Mouse (Mus musculus): Measurements from ENCODE around the gene Lrmda. TPM values are rescaled to one million over a fixed set of nuclear protein-coding genes. Genes with fewer than 3 reads are reported as not detected.

Gene Lrmda
- total and polyA plus RNA-seq, 3 experiments = 0.43 to 1.1 (median 1.0) TPM

DNA sequence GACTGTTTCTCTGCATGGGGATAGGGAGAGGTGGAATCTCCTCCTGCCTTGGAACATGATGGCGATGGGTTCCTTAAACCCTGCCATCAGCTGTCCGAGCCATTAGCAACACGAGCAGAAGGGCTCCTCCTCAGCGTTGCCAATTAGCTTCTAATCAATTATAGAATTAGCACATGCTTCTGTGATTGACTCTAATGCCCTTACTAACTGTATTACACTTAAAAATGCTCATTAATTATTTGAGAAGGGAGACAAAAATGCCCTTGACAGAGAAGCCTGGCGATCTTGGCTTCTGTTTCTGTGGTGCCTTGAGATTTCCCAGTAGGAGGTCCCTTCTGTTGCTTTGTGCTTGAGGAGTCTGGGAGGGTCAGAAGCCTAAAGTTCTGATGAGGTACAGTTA, 579.1 kb downstream of the Lrmda start:
- Histone ChIP-seq H3K4me3 (no peak overlapping the region), H3K4me1 (ENCODE audit: control insufficient read depth, insufficient read depth, low read length) (peaks cover 3% of the 10 kb centered on the region), H3K36me3 (ENCODE audit: control insufficient read depth, insufficient read depth, low read length) (no peaks in the 10 kb centered on the region), H3K79me2 (replicated peaks; ENCODE audit: control insufficient read depth, insufficient read depth, low read length) (no peaks in the 10 kb centered on the region), H3K27me3 (ENCODE audit: control insufficient read depth, insufficient read depth, low read length) (no peaks in the 10 kb centered on the region), H3K9ac (ENCODE audit: low read depth, low read length) (no peak overlapping the region), H3K27ac (no peak overlapping the region)
- intact Hi-C loops (cut with DNase I) = no loop called here
- DNase-seq = no peak
- TF ChIP-seq EP300 (IDR thresholded peaks at IDR 0.05; ENCODE audit: insufficient read depth, low read depth, low read length) = no peak
- TF ChIP-seq POLR2A (IDR thresholded peaks at IDR 0.05; ENCODE audit: insufficient read depth, low read depth, low read length) = no peak
- no peak for TF ChIP-seq CTCF (IDR thresholded peaks at IDR 0.05)
- 90% methylated on average over 5 of the region's 5 CpGs for WGBS

DNA sequence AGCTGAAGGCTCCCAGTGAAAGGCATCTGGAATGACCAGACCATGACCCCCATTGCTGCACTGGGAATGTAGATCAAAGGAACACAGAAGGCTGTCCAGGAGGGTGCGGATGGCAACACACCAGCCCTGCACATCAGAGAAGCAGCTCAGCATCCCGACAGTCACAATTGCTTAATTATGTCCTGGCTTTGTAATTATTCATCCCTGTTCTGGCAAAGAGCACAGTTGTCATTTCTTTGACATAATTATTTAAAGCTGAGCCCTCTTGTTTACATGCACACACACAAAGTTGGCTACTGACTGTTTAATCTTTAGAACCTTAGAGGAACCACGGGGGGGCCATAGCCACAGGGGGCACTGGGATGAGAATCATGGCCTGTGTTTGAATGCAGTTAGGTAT, 580.7 kb downstream of the Lrmda start:
- WGBS = 79% methylated on average over 3 of the region's 3 CpGs
- Histone ChIP-seq H3K79me2 (replicated peaks; ENCODE audit: control insufficient read depth, insufficient read depth, low read length) (no peaks in the 10 kb centered on the region), H3K4me3 (no peak overlapping the region), H3K36me3 (ENCODE audit: control insufficient read depth, insufficient read depth, low read length) (no peaks in the 10 kb centered on the region), H3K27me3 (ENCODE audit: control insufficient read depth, insufficient read depth, low read length) (no peaks in the 10 kb centered on the region), H3K9ac (ENCODE audit: low read depth, low read length) (no peak overlapping the region), H3K27ac (no peak overlapping the region), H3K4me1 (ENCODE audit: control insufficient read depth, insufficient read depth, low read length) (peaks cover 3% of the 10 kb centered on the region)
- intact Hi-C loops (cut with DNase I) = no loop called here
- no peak for DNase-seq
- no peak for TF ChIP-seq POLR2A (IDR thresholded peaks at IDR 0.05; ENCODE audit: insufficient read depth, low read depth, low read length)
- TF ChIP-seq EP300 (IDR thresholded peaks at IDR 0.05; ENCODE audit: insufficient read depth, low read depth, low read length) = no peak
- no peak for TF ChIP-seq CTCF (IDR thresholded peaks at IDR 0.05)

DNA sequence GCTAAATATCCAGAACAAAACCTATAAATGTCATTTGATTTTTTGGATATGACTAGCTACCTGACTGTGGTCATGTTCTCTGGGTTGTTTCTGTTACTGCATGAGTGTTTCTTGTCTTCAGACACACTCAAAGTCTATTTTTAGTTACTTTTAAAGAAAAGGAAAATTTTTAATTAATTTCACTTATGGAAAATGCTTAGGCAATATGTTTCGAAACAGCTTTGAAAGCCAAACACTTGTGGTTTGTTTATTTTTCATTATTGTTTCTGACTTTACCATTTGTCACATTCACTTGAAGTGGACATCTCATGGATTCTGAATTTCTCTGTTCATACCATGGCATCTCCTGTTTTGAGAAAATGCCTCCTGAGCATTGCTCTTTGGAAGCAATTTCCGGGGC, 582.8 kb downstream of the Lrmda start:
- H3K79me2 ChIP-seq (replicated peaks; ENCODE audit: control insufficient read depth, insufficient read depth, low read length) = no peaks in the 10 kb centered on the region
- intact Hi-C loops (cut with DNase I) = no loop called here
- no peak overlapping the region for H3K9ac ChIP-seq (ENCODE audit: low read depth, low read length)
- no peaks in the 10 kb centered on the region for H3K27me3 ChIP-seq (ENCODE audit: control insufficient read depth, insufficient read depth, low read length)
- peaks cover 3% of the 10 kb centered on the region for H3K4me1 ChIP-seq (ENCODE audit: control insufficient read depth, insufficient read depth, low read length)
- no peak overlapping the region for H3K4me3 ChIP-seq
- no peak overlapping the region for H3K27ac ChIP-seq
- DNase-seq = no peak
- WGBS = 87% methylated on average over 2 of the region's 2 CpGs
- no peak for TF ChIP-seq CTCF (IDR thresholded peaks at IDR 0.05)
- TF ChIP-seq POLR2A (IDR thresholded peaks at IDR 0.05; ENCODE audit: insufficient read depth, low read depth, low read length) = no peak
- no peak for TF ChIP-seq EP300 (IDR thresholded peaks at IDR 0.05; ENCODE audit: insufficient read depth, low read depth, low read length)
- no peaks in the 10 kb centered on the region for H3K36me3 ChIP-seq (ENCODE audit: control insufficient read depth, insufficient read depth, low read length)

DNA sequence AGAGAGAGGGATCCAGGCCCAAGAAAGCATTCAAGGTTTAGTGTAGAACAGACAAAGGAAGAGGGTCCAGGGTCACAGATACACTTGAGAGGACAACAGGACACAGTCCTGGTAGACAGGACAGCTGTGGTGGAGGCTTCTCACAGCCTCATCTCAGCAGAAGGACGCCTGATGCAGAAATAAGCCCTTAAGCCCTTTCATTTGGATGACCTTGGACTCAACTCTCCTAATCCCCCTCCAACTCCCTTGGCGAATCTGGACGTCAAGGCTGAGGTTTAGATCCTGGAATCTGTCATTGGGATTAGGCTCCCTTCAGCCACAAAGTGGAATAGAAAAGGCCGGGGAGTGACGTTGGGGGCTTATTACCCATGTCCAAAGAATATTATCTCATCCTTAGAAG, 589.1 kb downstream of the Lrmda start:
- DNase-seq = no peak
- WGBS = 84% methylated on average over 5 of the region's 5 CpGs
- no peak overlapping the region for H3K27ac ChIP-seq
- H3K36me3 ChIP-seq (ENCODE audit: control insufficient read depth, insufficient read depth, low read length) = no peaks in the 10 kb centered on the region
- H3K79me2 ChIP-seq (replicated peaks; ENCODE audit: control insufficient read depth, insufficient read depth, low read length) = no peaks in the 10 kb centered on the region
- H3K9ac ChIP-seq (ENCODE audit: low read depth, low read length) = no peak overlapping the region
- intact Hi-C loops (cut with DNase I) = no loop called here
- no peaks in the 10 kb centered on the region for H3K27me3 ChIP-seq (ENCODE audit: control insufficient read depth, insufficient read depth, low read length)
- H3K4me3 ChIP-seq = no peak overlapping the region
- TF ChIP-seq EP300 (IDR thresholded peaks at IDR 0.05; ENCODE audit: insufficient read depth, low read depth, low read length) (no peak), POLR2A (IDR thresholded peaks at IDR 0.05; ENCODE audit: insufficient read depth, low read depth, low read length) (no peak), CTCF (IDR thresholded peaks at IDR 0.05) (no peak)
- H3K4me1 ChIP-seq (ENCODE audit: control insufficient read depth, insufficient read depth, low read length) = no peaks in the 10 kb centered on the region

DNA sequence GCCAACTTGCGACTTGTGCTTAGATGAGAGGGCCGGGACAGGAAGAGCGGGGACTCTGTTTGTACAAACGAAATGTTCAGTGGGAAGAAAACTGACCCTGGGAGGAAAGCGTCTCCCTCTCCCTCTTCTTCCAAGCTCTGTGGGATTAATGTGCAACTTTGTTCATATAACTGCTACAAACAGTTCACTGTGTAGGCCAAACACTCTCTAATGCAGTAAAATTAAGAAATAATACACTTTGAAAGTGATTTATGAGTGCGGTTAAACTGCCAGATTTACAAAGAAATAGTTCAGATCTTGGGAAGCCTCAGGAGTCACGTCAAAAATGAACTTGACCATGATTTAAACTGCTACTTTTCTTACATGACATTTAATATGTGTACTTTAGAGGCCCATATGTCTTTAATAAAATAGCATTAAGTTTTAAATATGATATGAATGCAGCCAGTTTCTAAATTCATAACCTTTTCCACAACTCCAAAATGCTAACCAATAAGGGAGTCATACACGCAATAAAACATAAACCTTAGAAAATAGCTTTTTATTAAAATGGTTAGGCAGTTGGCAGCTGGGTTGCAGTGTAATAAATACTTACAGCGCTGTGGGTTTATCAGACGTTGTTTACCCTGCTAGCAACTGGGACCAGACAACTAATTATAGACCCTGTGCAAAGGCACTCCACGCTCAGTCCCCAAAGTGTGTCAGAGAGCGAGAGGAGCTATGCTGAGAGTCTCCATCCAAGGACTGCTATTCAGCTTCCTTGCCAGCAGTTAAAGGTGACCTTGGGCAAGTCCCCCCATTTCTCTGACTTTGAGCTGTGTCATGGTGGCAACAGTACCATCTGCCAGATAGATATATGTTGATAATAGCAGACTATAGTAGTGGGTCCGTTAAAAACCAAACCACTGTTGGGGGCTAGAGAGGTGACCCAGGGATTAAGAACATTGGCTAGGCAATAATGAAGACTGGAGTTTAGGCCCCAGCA, 590.0 kb downstream of the Lrmda start:
- no peak for DNase-seq

DNA sequence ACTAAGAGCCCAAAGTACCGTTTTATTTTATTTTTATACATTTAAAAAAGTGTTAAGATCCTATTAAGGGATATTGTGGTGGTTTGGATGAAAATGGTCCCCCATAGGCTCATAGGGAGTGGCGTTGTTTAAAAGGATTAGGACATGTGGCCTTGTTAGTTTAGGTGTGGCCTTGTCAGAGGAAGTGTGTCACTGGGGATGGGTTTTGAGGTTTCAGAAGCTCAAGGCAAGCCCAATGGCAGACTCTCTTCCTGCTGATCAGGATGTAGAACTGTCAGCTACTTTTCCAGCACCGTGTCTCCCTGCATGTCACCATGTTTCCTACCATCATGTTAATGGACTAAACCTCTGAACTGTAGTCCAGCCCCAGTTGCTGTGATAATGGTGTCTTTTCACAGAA, 591.5 kb downstream of the Lrmda start:
- no peak for TF ChIP-seq POLR2A (IDR thresholded peaks at IDR 0.05; ENCODE audit: insufficient read depth, low read depth, low read length)
- no peak for TF ChIP-seq EP300 (IDR thresholded peaks at IDR 0.05; ENCODE audit: insufficient read depth, low read depth, low read length)
- no peak for TF ChIP-seq CTCF (IDR thresholded peaks at IDR 0.05)
- no peak overlapping the region for H3K27ac ChIP-seq
- H3K9ac ChIP-seq (ENCODE audit: low read depth, low read length) = no peak overlapping the region
- no peaks in the 10 kb centered on the region for H3K79me2 ChIP-seq (replicated peaks; ENCODE audit: control insufficient read depth, insufficient read depth, low read length)
- no peaks in the 10 kb centered on the region for H3K36me3 ChIP-seq (ENCODE audit: control insufficient read depth, insufficient read depth, low read length)
- H3K27me3 ChIP-seq (ENCODE audit: control insufficient read depth, insufficient read depth, low read length) = no peaks in the 10 kb centered on the region
- H3K4me1 ChIP-seq (ENCODE audit: control insufficient read depth, insufficient read depth, low read length) = no peaks in the 10 kb centered on the region
- intact Hi-C loops (cut with DNase I) = no loop called here
- WGBS = 82% methylated on average over 3 of the region's 3 CpGs
- no peak for DNase-seq
- no peak overlapping the region for H3K4me3 ChIP-seq

More for the DNA sequence above, 590.0 kb downstream of the Lrmda start:
- Histone ChIP-seq H3K9ac (ENCODE audit: low read depth, low read length) (no peak overlapping the region), H3K4me3 (no peak overlapping the region), H3K79me2 (replicated peaks; ENCODE audit: control insufficient read depth, insufficient read depth, low read length) (no peaks in the 10 kb centered on the region), H3K27me3 (ENCODE audit: control insufficient read depth, insufficient read depth, low read length) (no peaks in the 10 kb centered on the region), H3K4me1 (ENCODE audit: control insufficient read depth, insufficient read depth, low read length) (no peaks in the 10 kb centered on the region), H3K27ac (no peak overlapping the region), H3K36me3 (ENCODE audit: control insufficient read depth, insufficient read depth, low read length) (no peaks in the 10 kb centered on the region)
- intact Hi-C loops (cut with DNase I) = no loop called here
- TF ChIP-seq POLR2A (IDR thresholded peaks at IDR 0.05; ENCODE audit: insufficient read depth, low read depth, low read length) (no peak), CTCF (IDR thresholded peaks at IDR 0.05) (no peak), EP300 (IDR thresholded peaks at IDR 0.05; ENCODE audit: insufficient read depth, low read depth, low read length) (no peak)
- WGBS = 73% methylated on average over 13 of the region's 13 CpGs

Data from heart, adult 2 months (tissue).